ENCODE assay signal across 8 mouse cellular contexts in genomic region chr9:42109837-42110451, GRCm38 (mm10). TPM values are rescaled to one million over a fixed set of nuclear protein-coding genes. Genes with fewer than 3 reads are reported as not detected.
DNase-seq lines count a peak whose midpoint lies in the region; ATAC-seq and TF ChIP-seq lines count a peak whose summit lies in the region.

No protein-coding gene starts in this region.

- H3K4me2 ChIP-seq in embryonic facial prominence, embryonic 14.5 days (ENCODE audit: low read depth, low read length): no peak overlapping the region
- H3K4me2 ChIP-seq in hindbrain, postnatal 0 days (ENCODE audit: low read depth, low read length): no peak overlapping the region
- H3K4me2 ChIP-seq in lung, embryonic 16.5 days (ENCODE audit: low read depth, low read length): peak overlapping the region; percentile 8; the same call in 1 of the 2 replicates
- H3K4me2 ChIP-seq in midbrain, postnatal 0 days (ENCODE audit: low read depth, low read length, poor library complexity, severe bottlenecking): no peak overlapping the region

- ATAC-seq in embryonic facial prominence, embryonic 14.5 days (ENCODE audit: low read depth): peak; percentile 46
- 0 out of 2 replicates have a peak, but pooled peaks have one; percentile 27 for ATAC-seq in hindbrain, postnatal 0 days
- peak; percentile 53 for ATAC-seq in lung, embryonic 16.5 days (ENCODE audit: low read depth)
- no peak for ATAC-seq in midbrain, postnatal 0 days (ENCODE audit: low FRiP score)

- H3K27ac ChIP-seq in embryonic facial prominence, embryonic 14.5 days (replicated peaks; ENCODE audit: low read depth, low read length): no peak overlapping the region
- no peak overlapping the region for H3K27ac ChIP-seq in hindbrain, postnatal 0 days
- peak overlapping the region; percentile 84 for H3K27ac ChIP-seq in lung, embryonic 16.5 days (ENCODE audit: low read length)
- no peak overlapping the region for H3K27ac ChIP-seq in midbrain, postnatal 0 days (ENCODE audit: low read depth, low read length)

- 46% methylated on average over 9 of the region's 9 CpGs for WGBS in embryonic facial prominence, embryonic 14.5 days
- WGBS in hindbrain, postnatal 0 days: 53% methylated on average over 9 of the region's 9 CpGs
- WGBS in lung, embryonic 16.5 days: 32% methylated on average over 9 of the region's 9 CpGs
- 56% methylated on average over 9 of the region's 9 CpGs for WGBS in midbrain, postnatal 0 days

- no peak for TF ChIP-seq CTCF in E14TG2a.4 (conservative IDR thresholded peaks at IDR 0.05; ENCODE audit: low read length)
- TF ChIP-seq CTCF in hindbrain, postnatal 0 days (IDR thresholded peaks at IDR 0.05; ENCODE audit: low read depth): no peak
- no peak for TF ChIP-seq CTCF in midbrain, postnatal 0 days (IDR thresholded peaks at IDR 0.05)

- peak; percentile 69 for DNase-seq in cerebellum, adult 11-12 months
- DNase-seq in cerebellum, adult 9-10 months: no peak
- DNase-seq in embryonic facial prominence, embryonic 14.5 days (ENCODE audit: low spot score): peak; percentile 53
- DNase-seq in hindbrain, postnatal 0 days (ENCODE audit: low spot score): no peak
- DNase-seq in urinary bladder, postnatal 10 days (ENCODE audit: low spot score): peak; percentile 43
- DNase-seq in midbrain, postnatal 0 days (ENCODE audit: low spot score): no peak

- H3K9me3 ChIP-seq in E14TG2a.4 (ENCODE audit: low read length): peaks cover 2% of the 10 kb centered on the region; the same call in 1 of the 2 replicates
- no peaks in the 10 kb centered on the region for H3K9me3 ChIP-seq in embryonic facial prominence, embryonic 14.5 days (ENCODE audit: control insufficient read depth, low read length)
- H3K9me3 ChIP-seq in hindbrain, postnatal 0 days (ENCODE audit: low read length): no peaks in the 10 kb centered on the region
- no peaks in the 10 kb centered on the region for H3K9me3 ChIP-seq in lung, embryonic 16.5 days (ENCODE audit: control insufficient read depth, low read length)
- H3K9me3 ChIP-seq in midbrain, postnatal 0 days (ENCODE audit: low read length): no peaks in the 10 kb centered on the region

- H3K27me3 ChIP-seq in E14TG2a.4 (ENCODE audit: insufficient read depth, low read length): no peaks in the 10 kb centered on the region
- no peaks in the 10 kb centered on the region for H3K27me3 ChIP-seq in embryonic facial prominence, embryonic 14.5 days (replicated peaks; ENCODE audit: control insufficient read depth, insufficient read depth, low read length)
- H3K27me3 ChIP-seq in hindbrain, postnatal 0 days (ENCODE audit: insufficient read depth, low read length): no peaks in the 10 kb centered on the region
- H3K27me3 ChIP-seq in lung, embryonic 16.5 days (ENCODE audit: control insufficient read depth, insufficient read depth, low read depth, low read length): no peaks in the 10 kb centered on the region
- H3K27me3 ChIP-seq in midbrain, postnatal 0 days (ENCODE audit: insufficient read depth, low read length): no peaks in the 10 kb centered on the region

- peaks cover 11% of the 10 kb centered on the region for H3K36me3 ChIP-seq in E14TG2a.4 (ENCODE audit: insufficient read depth, low read length)
- H3K36me3 ChIP-seq in embryonic facial prominence, embryonic 14.5 days (ENCODE audit: control insufficient read depth, insufficient read depth, low read length): no peaks in the 10 kb centered on the region
- no peaks in the 10 kb centered on the region for H3K36me3 ChIP-seq in hindbrain, postnatal 0 days (ENCODE audit: insufficient read depth, low read length)
- no peaks in the 10 kb centered on the region for H3K36me3 ChIP-seq in lung, embryonic 16.5 days (ENCODE audit: control insufficient read depth, insufficient read depth, low read length)
- H3K36me3 ChIP-seq in midbrain, postnatal 0 days (ENCODE audit: insufficient read depth, low read length): no peaks in the 10 kb centered on the region

- peak overlapping the region; percentile 46 for H3K4me3 ChIP-seq in E14TG2a.4 (replicated peaks; ENCODE audit: low read length)
- no peak overlapping the region for H3K4me3 ChIP-seq in embryonic facial prominence, embryonic 14.5 days (ENCODE audit: low read depth, low read length)
- H3K4me3 ChIP-seq in hindbrain, postnatal 0 days (ENCODE audit: low read length): no peak overlapping the region
- no peak overlapping the region for H3K4me3 ChIP-seq in lung, embryonic 16.5 days (ENCODE audit: low read length)
- H3K4me3 ChIP-seq in midbrain, postnatal 0 days (ENCODE audit: low read depth, low read length): no peak overlapping the region

- H3K4me1 ChIP-seq in E14TG2a.4 (replicated peaks; ENCODE audit: low read depth, low read length): peaks cover 92% of the 10 kb centered on the region
- H3K4me1 ChIP-seq in embryonic facial prominence, embryonic 14.5 days (ENCODE audit: control insufficient read depth, insufficient read depth, low read length): peaks cover 3% of the 10 kb centered on the region; the same call in 1 of the 2 replicates
- 0 out of 2 replicates have a peak, but pooled peaks cover 3% of the 10 kb centered on the region for H3K4me1 ChIP-seq in hindbrain, postnatal 0 days (ENCODE audit: insufficient read depth, low read length)
- H3K4me1 ChIP-seq in lung, embryonic 16.5 days (replicated peaks; ENCODE audit: control insufficient read depth, insufficient read depth, low read length): peaks cover 36% of the 10 kb centered on the region
- no peaks in the 10 kb centered on the region for H3K4me1 ChIP-seq in midbrain, postnatal 0 days (ENCODE audit: insufficient read depth, low read length)

- H3K9ac ChIP-seq in embryonic facial prominence, embryonic 14.5 days (ENCODE audit: low read depth, low read length): no peak overlapping the region
- H3K9ac ChIP-seq in hindbrain, postnatal 0 days (replicated peaks; ENCODE audit: low read length): no peak overlapping the region
- peak overlapping the region; percentile 13; the same call in 1 of the 2 replicates for H3K9ac ChIP-seq in lung, embryonic 16.5 days (ENCODE audit: low read length)
- no peak overlapping the region for H3K9ac ChIP-seq in midbrain, postnatal 0 days (replicated peaks; ENCODE audit: low read length, poor library complexity, severe bottlenecking)

RNA-seq across cellular contexts. Expression of gene Sorl1, which starts 14.2 kb away (rescaled TPM):
- polyA plus RNA-seq in embryonic facial prominence, embryonic 14.5 days (2014; fragmentation: Nextera tagmentation; extraction: Ambion mirVana): 6.6 and 9.3 TPM in 2 replicates
- total RNA-seq in hindbrain, postnatal 0 days (2014; rRNA removed): 25.6 and 27.7 TPM in 2 replicates
- polyA plus RNA-seq in hindbrain, postnatal 0 days (2015; fragmentation: Nextera tagmentation; extraction: Ambion mirVana): 8.2 and 9.1 TPM in 2 replicates
- polyA plus RNA-seq in lung, embryonic 16.5 days (2015; fragmentation: Nextera tagmentation; extraction: Ambion mirVana): 11.8 and 13.8 TPM in 2 replicates
- 21.9 and 24.8 TPM in 2 replicates for total RNA-seq in midbrain, postnatal 0 days (2014; rRNA removed)
- polyA plus RNA-seq in midbrain, postnatal 0 days (2015; fragmentation: Nextera tagmentation; extraction: Ambion mirVana): 6.7 and 7.1 TPM in 2 replicates

Comparison
In these comparisons a context has a peak if more than half of its experiments do, and no peak if none do; other contexts are left out.
1. DNase-seq: peak in cerebellum, adult 11-12 months (single experiment), embryonic facial prominence, embryonic 14.5 days (single experiment) and urinary bladder, postnatal 10 days (single experiment); none in cerebellum, adult 9-10 months (single experiment), hindbrain, postnatal 0 days (single experiment) and midbrain, postnatal 0 days (single experiment).